Mouse (Mus musculus): Measurements from ENCODE around the gene Rpl5. TPM values are rescaled to one million over a fixed set of nuclear protein-coding genes. Genes with fewer than 3 reads are reported as not detected.
"Not testable (repeated sequence)": the region's sequence is repeated elsewhere in the genome, so short reads cannot be mapped to it uniquely, and the experiment has no call there.

Gene Rpl5
- polyA plus RNA-seq, 1 experiment, result 13.5 TPM

DNA sequence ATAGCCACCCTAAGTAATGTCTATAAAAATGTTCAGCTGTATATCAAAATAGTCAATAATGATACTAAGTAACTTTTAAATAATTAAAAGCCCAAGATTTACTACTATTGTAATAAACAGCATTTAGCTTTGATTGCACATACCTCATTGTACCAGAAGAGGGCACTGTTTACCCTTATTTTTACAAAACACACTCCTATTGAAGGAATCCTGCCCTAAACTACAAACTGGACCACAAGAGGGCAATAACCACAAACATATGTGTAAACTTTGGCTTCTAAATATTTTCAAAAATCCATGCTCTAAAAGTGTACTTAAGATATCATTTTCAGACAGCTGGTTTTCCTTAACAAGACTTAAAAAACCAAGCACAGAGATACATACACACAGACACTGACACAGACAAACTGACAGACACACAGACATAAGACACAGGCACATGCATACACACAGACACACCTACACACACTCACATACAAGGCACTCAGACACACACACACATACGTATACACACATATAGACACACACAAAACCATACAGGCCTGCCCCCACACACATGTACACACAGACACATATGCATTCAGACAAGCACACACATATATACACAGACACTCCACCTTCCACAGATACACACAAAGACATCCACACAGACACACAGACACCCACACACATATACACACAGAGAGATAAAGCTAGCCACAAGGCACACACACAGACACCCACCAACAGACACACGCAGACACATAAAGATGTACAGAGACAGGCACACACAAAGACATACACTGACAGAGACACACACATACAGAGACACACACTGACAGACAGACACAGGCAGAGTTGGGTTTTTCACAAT, 21.3 kb downstream of the Rpl5 start:
- Histone ChIP-seq H3K9me3 (ENCODE audit: control insufficient read depth, low read length) (no peaks in the 10 kb centered on the region), H3K4me1 (ENCODE audit: control insufficient read depth) (peaks cover 2% of the 10 kb centered on the region), H3K4me3 (replicated peaks) (no peak overlapping the region), H3K27me3 (ENCODE audit: control insufficient read depth) (no peaks in the 10 kb centered on the region), H3K36me3 (ENCODE audit: control insufficient read depth) (no peaks in the 10 kb centered on the region)
- no peak for TF ChIP-seq TAL1 (IDR thresholded peaks at IDR 0.05; ENCODE audit: low read length)

DNA sequence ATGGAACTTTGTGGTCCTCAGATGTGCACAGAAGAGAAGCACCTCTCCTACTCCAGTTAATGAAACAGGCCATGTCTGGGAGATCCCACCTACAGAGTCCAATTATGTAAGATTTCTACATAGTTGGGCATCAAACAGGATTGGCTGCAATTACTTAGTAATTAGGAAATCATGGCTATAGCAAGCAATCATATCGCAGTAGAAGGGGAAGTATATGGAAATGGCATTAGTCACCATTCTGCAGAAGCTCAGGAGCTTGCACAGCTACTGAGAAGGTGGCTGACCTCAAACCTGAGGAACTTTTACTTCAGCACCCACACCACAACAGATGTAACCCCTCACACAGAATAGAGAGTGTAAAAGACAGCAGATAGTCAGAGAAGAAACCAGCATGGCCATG, 22.5 kb downstream of the Rpl5 start:
- Histone ChIP-seq H3K4me1 (ENCODE audit: control insufficient read depth) (peaks cover 2% of the 10 kb centered on the region), H3K36me3 (ENCODE audit: control insufficient read depth) (no peaks in the 10 kb centered on the region), H3K9me3 (ENCODE audit: control insufficient read depth, low read length) (no peaks in the 10 kb centered on the region), H3K4me3 (replicated peaks) (no peak overlapping the region), H3K27me3 (ENCODE audit: control insufficient read depth) (no peaks in the 10 kb centered on the region)
- TF ChIP-seq GATA1 (IDR thresholded peaks at IDR 0.05; ENCODE audit: low read length), result no peak
- no peak for TF ChIP-seq TAL1 (IDR thresholded peaks at IDR 0.05; ENCODE audit: low read length)

DNA sequence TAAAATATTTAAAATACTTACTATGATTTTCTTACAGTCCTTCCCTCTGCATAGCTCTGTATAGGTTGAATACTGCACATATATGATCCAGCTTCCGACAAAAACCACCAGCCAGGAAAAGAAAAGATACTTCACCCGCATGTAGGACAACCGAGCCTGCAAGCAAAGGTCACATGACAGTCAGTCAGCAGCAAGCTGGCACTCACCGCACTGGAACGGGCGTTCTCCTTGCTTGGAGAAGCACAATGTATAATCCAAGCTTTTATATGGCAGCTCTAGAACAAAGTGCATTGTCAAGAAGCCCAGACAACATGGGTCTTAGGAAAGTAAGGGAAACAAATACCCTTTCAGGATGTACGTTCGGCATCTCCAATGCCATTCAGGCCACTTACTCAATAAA, 24.3 kb downstream of the Rpl5 start:
- peaks cover 2% of the 10 kb centered on the region for H3K4me1 ChIP-seq (ENCODE audit: control insufficient read depth)
- H3K36me3 ChIP-seq (ENCODE audit: control insufficient read depth), result no peaks in the 10 kb centered on the region
- H3K27me3 ChIP-seq (ENCODE audit: control insufficient read depth), result no peaks in the 10 kb centered on the region
- H3K4me3 ChIP-seq (replicated peaks), result no peak overlapping the region
- no peaks in the 10 kb centered on the region for H3K9me3 ChIP-seq (ENCODE audit: control insufficient read depth, low read length)
- TF ChIP-seq GATA1 (IDR thresholded peaks at IDR 0.05; ENCODE audit: low read length) (no peak), TAL1 (IDR thresholded peaks at IDR 0.05; ENCODE audit: low read length) (no peak)

DNA sequence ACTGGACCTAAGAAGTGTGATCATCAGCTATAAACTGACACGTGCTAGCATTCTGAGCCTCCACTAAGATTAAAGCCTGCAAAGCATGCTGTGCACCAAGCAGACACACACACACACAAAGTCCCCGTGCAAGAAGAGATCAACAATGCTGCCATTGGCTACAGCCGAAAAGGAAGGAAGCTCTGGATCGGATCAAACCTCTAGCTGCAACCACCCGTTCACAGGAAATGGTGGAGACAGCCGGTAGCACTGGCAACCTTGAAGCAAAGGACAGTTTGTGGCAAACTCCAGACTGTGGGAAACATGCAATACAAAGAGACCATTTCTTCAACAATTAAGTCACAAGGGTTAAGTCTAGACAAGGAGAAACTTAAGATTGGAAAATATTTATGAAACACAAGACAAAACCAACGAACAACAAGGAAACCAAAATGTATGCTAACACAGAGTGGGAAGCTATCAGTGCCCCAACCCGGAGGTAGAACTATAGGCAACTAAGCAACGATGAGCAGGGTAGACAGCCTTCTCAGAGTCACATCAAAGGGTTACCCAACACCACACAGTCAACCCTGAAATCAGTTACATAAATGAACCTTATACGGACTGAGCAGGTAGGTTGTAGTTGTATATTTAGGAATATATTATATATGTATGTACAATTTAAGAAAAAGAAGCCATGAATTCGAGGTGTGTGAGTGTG, 26.4 kb downstream of the Rpl5 start:
- Histone ChIP-seq H3K36me3 (ENCODE audit: control insufficient read depth) (no peaks in the 10 kb centered on the region), H3K9me3 (ENCODE audit: control insufficient read depth, low read length) (no peaks in the 10 kb centered on the region), H3K4me1 (ENCODE audit: control insufficient read depth) (peaks cover 2% of the 10 kb centered on the region), H3K4me3 (replicated peaks) (no peak overlapping the region), H3K27me3 (ENCODE audit: control insufficient read depth) (no peaks in the 10 kb centered on the region)
- no peak for TF ChIP-seq GATA1 (IDR thresholded peaks at IDR 0.05; ENCODE audit: low read length)
- no peak for TF ChIP-seq TAL1 (IDR thresholded peaks at IDR 0.05; ENCODE audit: low read length)

DNA sequence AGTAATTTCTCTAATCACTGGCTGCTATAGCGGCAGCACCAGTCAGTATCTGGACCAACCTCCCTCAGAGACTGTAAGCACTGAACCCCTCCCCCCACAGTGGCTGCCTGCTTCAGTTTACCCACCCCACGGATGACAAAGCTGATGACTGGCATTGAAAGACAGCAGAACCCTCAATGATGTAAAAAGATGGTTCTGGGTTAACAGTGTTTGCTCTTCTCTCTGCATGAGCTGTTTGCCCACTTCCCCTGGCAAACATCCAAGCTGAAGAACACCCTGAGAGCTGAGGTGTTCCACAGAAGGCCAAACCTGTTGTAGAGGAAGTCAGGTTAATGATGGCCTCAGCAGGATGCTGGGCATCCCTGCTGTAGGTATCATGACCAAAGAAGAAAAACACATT, 32.3 kb downstream of the Rpl5 start:
- Histone ChIP-seq H3K4me3 (replicated peaks) (no peak overlapping the region), H3K9me3 (ENCODE audit: control insufficient read depth, low read length) (no peaks in the 10 kb centered on the region), H3K4me1 (ENCODE audit: control insufficient read depth) (peaks cover 15% of the 10 kb centered on the region), H3K27me3 (ENCODE audit: control insufficient read depth) (no peaks in the 10 kb centered on the region), H3K36me3 (ENCODE audit: control insufficient read depth) (no peaks in the 10 kb centered on the region)
- TF ChIP-seq TAL1 (IDR thresholded peaks at IDR 0.05; ENCODE audit: low read length) (no peak), GATA1 (IDR thresholded peaks at IDR 0.05; ENCODE audit: low read length) (no peak)

DNA sequence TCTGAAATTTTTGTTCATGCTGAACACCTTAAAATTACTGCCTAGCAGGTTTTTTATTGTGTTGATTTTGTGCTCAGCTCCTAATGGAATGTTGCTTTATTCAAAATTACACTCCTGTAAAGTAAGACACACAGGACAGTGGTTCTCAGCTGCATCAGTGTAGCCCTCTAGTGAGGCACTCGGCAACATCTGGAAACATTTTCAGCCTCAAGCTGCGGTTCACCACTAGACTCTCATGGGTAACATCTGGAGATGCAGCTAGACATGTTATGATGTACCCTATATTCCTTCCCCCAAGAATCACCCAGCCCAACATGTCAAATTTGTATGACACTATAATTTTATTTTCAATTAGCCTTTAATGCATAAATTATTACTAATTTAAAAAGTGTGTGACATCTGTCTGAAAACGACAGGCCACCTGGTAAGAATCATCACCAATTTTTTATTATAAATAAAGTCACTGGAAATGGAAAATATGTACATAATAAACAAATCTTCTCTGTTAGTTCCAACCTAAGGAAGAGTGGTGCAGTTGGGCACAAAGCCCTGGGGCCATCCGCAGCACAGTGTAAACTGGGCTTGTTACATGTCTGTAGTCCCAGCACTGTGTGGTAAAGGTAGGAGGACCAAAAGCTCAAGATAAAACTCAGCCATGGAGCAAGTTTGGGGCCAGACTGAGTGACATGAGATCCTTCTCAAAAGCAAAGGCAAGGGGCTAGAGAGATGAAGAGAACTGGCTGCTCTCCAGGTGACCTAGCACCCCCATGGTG, 33.1 kb downstream of the Rpl5 start:
- TF ChIP-seq GATA1 (IDR thresholded peaks at IDR 0.05; ENCODE audit: low read length), result no peak
- TF ChIP-seq TAL1 (IDR thresholded peaks at IDR 0.05; ENCODE audit: low read length), result no peak
- no peaks in the 10 kb centered on the region for H3K36me3 ChIP-seq (ENCODE audit: control insufficient read depth)
- no peak overlapping the region for H3K4me3 ChIP-seq (replicated peaks)
- H3K4me1 ChIP-seq (ENCODE audit: control insufficient read depth), result peaks cover 15% of the 10 kb centered on the region
- no peaks in the 10 kb centered on the region for H3K9me3 ChIP-seq (ENCODE audit: control insufficient read depth, low read length)
- no peaks in the 10 kb centered on the region for H3K27me3 ChIP-seq (ENCODE audit: control insufficient read depth)

DNA sequence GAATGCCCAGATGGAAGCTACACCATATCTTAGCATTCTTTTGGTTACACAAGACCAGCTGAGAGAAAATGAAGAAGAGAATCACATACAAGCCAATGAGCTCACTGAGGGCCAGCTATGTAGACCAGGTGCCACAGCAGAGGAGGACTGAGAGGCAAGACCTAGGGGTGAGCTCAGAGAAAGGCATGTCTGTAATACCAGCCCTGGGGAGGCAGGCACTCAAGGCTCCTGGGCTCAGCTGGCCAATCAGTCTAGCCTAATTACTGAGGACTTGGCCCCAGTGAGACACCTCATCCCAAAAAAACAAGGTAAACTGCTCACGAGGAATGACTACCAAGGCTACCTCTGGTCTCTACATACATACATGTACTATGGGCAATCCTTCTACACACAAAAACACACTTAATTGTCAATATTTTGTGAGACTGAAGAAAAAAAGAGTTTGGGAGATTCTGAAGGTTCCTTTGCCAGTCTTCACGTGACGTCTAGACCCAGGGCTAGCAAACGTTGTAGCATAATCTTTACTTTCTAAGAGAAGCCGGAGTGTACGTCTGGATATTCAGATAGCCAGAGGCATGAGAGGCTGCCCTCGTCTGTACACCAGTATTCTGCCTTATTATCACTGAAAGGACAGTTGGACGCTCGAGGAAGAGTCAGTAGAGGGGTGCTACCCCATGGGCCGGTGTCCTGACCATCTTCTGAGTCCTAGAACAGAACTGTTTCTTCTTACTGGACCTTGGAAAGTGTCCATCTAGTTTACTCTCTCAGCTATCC, 34.7 kb downstream of the Rpl5 start:
- TF ChIP-seq TAL1 (IDR thresholded peaks at IDR 0.05; ENCODE audit: low read length) (no peak), GATA1 (IDR thresholded peaks at IDR 0.05; ENCODE audit: low read length) (no peak)
- H3K9me3 ChIP-seq (ENCODE audit: control insufficient read depth, low read length), result no peaks in the 10 kb centered on the region
- no peaks in the 10 kb centered on the region for H3K36me3 ChIP-seq (ENCODE audit: control insufficient read depth)
- peaks cover 18% of the 10 kb centered on the region for H3K4me1 ChIP-seq (ENCODE audit: control insufficient read depth)
- H3K4me3 ChIP-seq (replicated peaks), result no peak overlapping the region
- no peaks in the 10 kb centered on the region for H3K27me3 ChIP-seq (ENCODE audit: control insufficient read depth)

DNA sequence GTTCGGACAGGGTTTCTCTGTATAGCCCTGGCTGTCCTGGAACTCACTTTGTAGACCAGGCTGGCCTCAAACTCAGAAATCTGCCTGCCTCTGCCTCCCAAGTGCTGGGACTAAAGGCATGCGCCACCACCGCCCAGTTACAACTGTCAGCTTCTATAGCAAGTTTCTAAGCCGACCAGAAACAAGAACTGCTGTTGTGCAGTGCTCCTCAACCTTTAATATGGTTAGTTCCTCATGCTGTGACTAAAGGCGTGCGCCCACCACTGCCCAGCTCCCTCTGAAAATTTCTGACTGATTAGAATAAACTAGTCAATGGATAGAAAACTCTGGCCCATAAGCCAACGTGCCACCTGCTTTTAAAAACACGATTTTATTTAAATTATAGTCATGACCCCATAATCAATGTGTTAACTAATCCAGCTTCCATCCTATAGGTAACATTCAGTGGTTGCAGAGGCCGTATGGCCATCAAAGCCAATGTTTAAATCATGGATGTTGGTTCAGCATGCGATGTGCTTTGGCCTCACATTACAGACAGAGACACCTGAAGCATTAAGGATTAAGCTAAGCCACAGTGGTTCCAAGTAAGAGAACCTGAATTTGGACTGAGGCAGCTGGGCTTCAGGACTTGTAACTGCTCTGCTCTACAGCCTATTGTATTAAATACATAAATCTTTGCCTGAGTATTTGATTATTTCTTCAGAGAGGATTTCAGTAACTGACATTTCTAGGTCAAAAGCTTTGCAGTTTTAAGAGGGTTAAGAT, 36.5 kb downstream of the Rpl5 start:
- Histone ChIP-seq H3K4me3 (replicated peaks) (no peak overlapping the region), H3K9me3 (ENCODE audit: control insufficient read depth, low read length) (no peaks in the 10 kb centered on the region), H3K27me3 (ENCODE audit: control insufficient read depth) (no peaks in the 10 kb centered on the region), H3K4me1 (ENCODE audit: control insufficient read depth) (peaks cover 20% of the 10 kb centered on the region), H3K36me3 (ENCODE audit: control insufficient read depth) (no peaks in the 10 kb centered on the region)
- TF ChIP-seq TAL1 (IDR thresholded peaks at IDR 0.05; ENCODE audit: low read length) (no peak), GATA1 (IDR thresholded peaks at IDR 0.05; ENCODE audit: low read length) (no peak)

DNA sequence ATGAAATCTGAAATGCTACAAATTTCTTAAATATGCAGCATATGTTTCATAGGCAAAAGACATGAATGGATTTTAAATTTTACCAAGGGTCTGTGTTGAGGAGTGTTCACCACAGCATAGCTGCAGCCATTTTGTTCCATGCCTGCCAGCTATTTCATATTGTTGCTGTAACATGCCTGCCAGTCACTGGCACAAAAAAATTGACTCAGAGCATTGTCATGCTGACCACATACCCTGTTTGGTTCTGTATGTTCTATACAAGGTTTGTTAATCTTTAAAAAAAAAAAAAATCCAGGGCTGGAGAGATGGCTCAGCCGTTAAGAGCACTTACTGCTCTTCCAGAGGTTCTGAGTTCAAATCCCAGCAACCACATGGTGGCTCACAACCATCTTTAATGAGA, 38.2 kb downstream of the Rpl5 start:
- not testable (repeated sequence) for H3K36me3 ChIP-seq (ENCODE audit: control insufficient read depth); H3K4me3 ChIP-seq (replicated peaks); H3K9me3 ChIP-seq (ENCODE audit: control insufficient read depth, low read length); H3K27me3 ChIP-seq (ENCODE audit: control insufficient read depth)
- H3K4me1 ChIP-seq (ENCODE audit: control insufficient read depth), result peaks cover 16% of the 10 kb centered on the region

Data from erythroblast, embryonic 14.5 days (primary cell).